Mouse (Mus musculus) liver, adult 2 months (tissue): ENCODE measurements around the gene Katnal1.

ENCODE experiments used
- CTCF ChIP-seq: fragments of 200-500 bp; IDR thresholded peaks from 2 replicates; pipeline ENCODE4 v1.5.1; 2011; ENCODE audit warnings: low read depth, low read length, control low read depth
- POLR2A ChIP-seq: fragments of 200-500 bp; IDR thresholded peaks from 2 replicates; pipeline ENCODE4 v1.6.1; 2011; ENCODE audit warnings: low read length, control low read depth; ENCODE audit not compliant: insufficient read depth; ENCODE audit errors: extremely low read depth

DNA sequence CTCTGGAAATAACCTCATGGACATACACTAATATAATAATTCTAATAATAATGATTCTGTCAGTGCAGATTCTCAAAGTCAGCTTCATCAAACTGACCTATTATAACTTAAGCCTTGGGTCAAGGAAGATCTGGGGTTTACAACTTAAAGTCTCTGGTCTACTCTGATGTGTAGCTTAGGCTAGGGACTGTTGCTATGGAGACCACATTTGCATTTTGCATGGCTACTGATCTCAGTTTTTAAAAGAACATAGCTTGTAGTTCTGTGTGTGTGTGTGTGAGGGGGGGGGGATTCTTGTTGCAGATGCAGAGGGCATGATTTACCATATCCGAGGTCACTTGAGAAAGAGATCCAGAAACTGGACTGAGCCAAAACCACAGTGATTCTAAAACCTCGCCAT is 16.6 kb upstream of the Katnal1 start:
- no peak for TF ChIP-seq CTCF
- TF ChIP-seq POLR2A = no peak
